Mouse (Mus musculus): Measurements from ENCODE around the gene Mlh3. TPM values are rescaled to one million over a fixed set of nuclear protein-coding genes. Genes with fewer than 3 reads are reported as not detected.

The Mlh3 gene
- polyA plus RNA-seq, 1 experiment from 2014 or later = 6.7 TPM

- H3K4me3 ChIP-seq (ENCODE audit: low read depth, low read length) = no peak overlapping the region
- H3K9ac ChIP-seq (ENCODE audit: low read depth, low read length) = no peak overlapping the region
- H3K9me3 ChIP-seq (replicated peaks; ENCODE audit: control insufficient read depth, low read length) = no peaks in the 10 kb centered on the region
- 0 out of 2 replicates have a peak, but pooled peaks cover 5% of the 10 kb centered on the region for H3K4me1 ChIP-seq (ENCODE audit: control insufficient read depth, insufficient read depth, low read length)
- WGBS (ENCODE audit: insufficient replicate concordance) = 71% methylated on average over 5 of the region's 5 CpGs
- H3K4me2 ChIP-seq = no peak overlapping the region
- H3K27me3 ChIP-seq (ENCODE audit: control insufficient read depth, insufficient read depth, low read length) = no peaks in the 10 kb centered on the region
- H3K27ac ChIP-seq (ENCODE audit: low read depth, low read length) = no peak overlapping the region
- no peak for ATAC-seq (replicated peaks; ENCODE audit: insufficient number of reproducible peaks, low FRiP score, low TSS enrichment)
- H3K36me3 ChIP-seq (ENCODE audit: control insufficient read depth, insufficient read depth, low read length) = no peaks in the 10 kb centered on the region
Measured at GRCm38 (mm10) chr12:85203699-85204098, 66.7 kb downstream of the Mlh3 start.

GRCm38 (mm10) chr12:85202191-85202590 is 68.2 kb downstream of the Mlh3 start:
- Histone ChIP-seq H3K36me3 (ENCODE audit: control insufficient read depth, insufficient read depth, low read length) (no peaks in the 10 kb centered on the region), H3K27me3 (ENCODE audit: control insufficient read depth, insufficient read depth, low read length) (no peaks in the 10 kb centered on the region), H3K4me2 (no peak overlapping the region), H3K9ac (ENCODE audit: low read depth, low read length) (no peak overlapping the region), H3K9me3 (replicated peaks; ENCODE audit: control insufficient read depth, low read length) (no peaks in the 10 kb centered on the region), H3K4me3 (ENCODE audit: low read depth, low read length) (no peak overlapping the region), H3K4me1 (ENCODE audit: control insufficient read depth, insufficient read depth, low read length) (0 out of 2 replicates have a peak, but pooled peaks cover 11% of the 10 kb centered on the region), H3K27ac (ENCODE audit: low read depth, low read length) (no peak overlapping the region)
- 70% methylated on average over 7 of the region's 7 CpGs for WGBS (ENCODE audit: insufficient replicate concordance)
- ATAC-seq (replicated peaks; ENCODE audit: insufficient number of reproducible peaks, low FRiP score, low TSS enrichment) = no peak

GRCm38 (mm10) chr12:85201830-85202147 is 68.6 kb downstream of the Mlh3 start:
- no peaks in the 10 kb centered on the region for H3K9me3 ChIP-seq (replicated peaks; ENCODE audit: control insufficient read depth, low read length)
- 75% methylated on average over 2 of the region's 2 CpGs for WGBS (ENCODE audit: insufficient replicate concordance)
- H3K4me3 ChIP-seq (ENCODE audit: low read depth, low read length) = no peak overlapping the region
- H3K4me1 ChIP-seq (ENCODE audit: control insufficient read depth, insufficient read depth, low read length) = 0 out of 2 replicates have a peak, but pooled peaks cover 11% of the 10 kb centered on the region
- H3K36me3 ChIP-seq (ENCODE audit: control insufficient read depth, insufficient read depth, low read length) = no peaks in the 10 kb centered on the region
- no peak for ATAC-seq (replicated peaks; ENCODE audit: insufficient number of reproducible peaks, low FRiP score, low TSS enrichment)
- H3K27me3 ChIP-seq (ENCODE audit: control insufficient read depth, insufficient read depth, low read length) = no peaks in the 10 kb centered on the region
- no peak overlapping the region for H3K27ac ChIP-seq (ENCODE audit: low read depth, low read length)
- H3K9ac ChIP-seq (ENCODE audit: low read depth, low read length) = no peak overlapping the region
- H3K4me2 ChIP-seq = no peak overlapping the region

- Histone ChIP-seq H3K4me2 (no peak overlapping the region), H3K4me1 (ENCODE audit: control insufficient read depth, insufficient read depth, low read length) (0 out of 2 replicates have a peak, but pooled peaks cover 11% of the 10 kb centered on the region), H3K4me3 (ENCODE audit: low read depth, low read length) (no peak overlapping the region), H3K27ac (ENCODE audit: low read depth, low read length) (no peak overlapping the region), H3K9me3 (replicated peaks; ENCODE audit: control insufficient read depth, low read length) (no peaks in the 10 kb centered on the region), H3K36me3 (ENCODE audit: control insufficient read depth, insufficient read depth, low read length) (no peaks in the 10 kb centered on the region), H3K27me3 (ENCODE audit: control insufficient read depth, insufficient read depth, low read length) (no peaks in the 10 kb centered on the region), H3K9ac (ENCODE audit: low read depth, low read length) (no peak overlapping the region)
- 34% methylated on average over 24 of the region's 24 CpGs for WGBS (ENCODE audit: insufficient replicate concordance)
- no peak for ATAC-seq (replicated peaks; ENCODE audit: insufficient number of reproducible peaks, low FRiP score, low TSS enrichment)
Measured at GRCm38 (mm10) chr12:85200929-85201829, 69.2 kb downstream of the Mlh3 start.

- no peak overlapping the region for H3K9ac ChIP-seq (ENCODE audit: low read depth, low read length)
Measured at GRCm38 (mm10) chr12:85199954-85200353, 70.4 kb downstream of the Mlh3 start.

GRCm38 (mm10) chr12:85197936-85198335 is 72.5 kb downstream of the Mlh3 start:
- Histone ChIP-seq H3K9ac (ENCODE audit: low read depth, low read length) (0 out of 2 replicates have a peak overlapping the region, but pooled peaks have one; percentile 0), H3K4me2 (no peak overlapping the region)

More at GRCm38 (mm10) chr12:85199954-85200353, 70.4 kb downstream of the Mlh3 start:
- Histone ChIP-seq H3K4me3 (ENCODE audit: low read depth, low read length) (no peak overlapping the region), H3K36me3 (ENCODE audit: control insufficient read depth, insufficient read depth, low read length) (no peaks in the 10 kb centered on the region), H3K27ac (ENCODE audit: low read depth, low read length) (no peak overlapping the region), H3K9me3 (replicated peaks; ENCODE audit: control insufficient read depth, low read length) (no peaks in the 10 kb centered on the region), H3K4me2 (no peak overlapping the region), H3K4me1 (ENCODE audit: control insufficient read depth, insufficient read depth, low read length) (peaks cover 11% of the 10 kb centered on the region; the same call in 1 of the 2 replicates), H3K27me3 (ENCODE audit: control insufficient read depth, insufficient read depth, low read length) (no peaks in the 10 kb centered on the region)
- WGBS (ENCODE audit: insufficient replicate concordance) = 74% methylated on average over 1 of the region's 1 CpGs
- ATAC-seq (replicated peaks; ENCODE audit: insufficient number of reproducible peaks, low FRiP score, low TSS enrichment) = no peak

GRCm38 (mm10) chr12:85197371-85197770 is 73.0 kb downstream of the Mlh3 start:
- H3K4me2 ChIP-seq = no peak overlapping the region
- 70% methylated on average over 7 of the region's 7 CpGs for WGBS (ENCODE audit: insufficient replicate concordance)
- H3K9me3 ChIP-seq (replicated peaks; ENCODE audit: control insufficient read depth, low read length) = no peaks in the 10 kb centered on the region
- no peak overlapping the region for H3K9ac ChIP-seq (ENCODE audit: low read depth, low read length)
- H3K4me1 ChIP-seq (ENCODE audit: control insufficient read depth, insufficient read depth, low read length) = peaks cover 24% of the 10 kb centered on the region
- H3K27ac ChIP-seq (ENCODE audit: low read depth, low read length) = no peak overlapping the region
- no peak overlapping the region for H3K4me3 ChIP-seq (ENCODE audit: low read depth, low read length)
- peaks cover 2% of the 10 kb centered on the region; the same call in 1 of the 2 replicates for H3K27me3 ChIP-seq (ENCODE audit: control insufficient read depth, insufficient read depth, low read length)
- no peak for ATAC-seq (replicated peaks; ENCODE audit: insufficient number of reproducible peaks, low FRiP score, low TSS enrichment)
- H3K36me3 ChIP-seq (ENCODE audit: control insufficient read depth, insufficient read depth, low read length) = no peaks in the 10 kb centered on the region

More at GRCm38 (mm10) chr12:85197936-85198335, 72.5 kb downstream of the Mlh3 start:
- 30% methylated on average over 8 of the region's 8 CpGs for WGBS (ENCODE audit: insufficient replicate concordance)
- no peak for ATAC-seq (replicated peaks; ENCODE audit: insufficient number of reproducible peaks, low FRiP score, low TSS enrichment)
- Histone ChIP-seq H3K27me3 (ENCODE audit: control insufficient read depth, insufficient read depth, low read length) (peaks cover 2% of the 10 kb centered on the region; the same call in 1 of the 2 replicates), H3K27ac (ENCODE audit: low read depth, low read length) (no peak overlapping the region), H3K9me3 (replicated peaks; ENCODE audit: control insufficient read depth, low read length) (no peaks in the 10 kb centered on the region), H3K4me1 (ENCODE audit: control insufficient read depth, insufficient read depth, low read length) (peaks cover 20% of the 10 kb centered on the region), H3K36me3 (ENCODE audit: control insufficient read depth, insufficient read depth, low read length) (no peaks in the 10 kb centered on the region), H3K4me3 (ENCODE audit: low read depth, low read length) (no peak overlapping the region)

GRCm38 (mm10) chr12:85196191-85196590 is 74.2 kb downstream of the Mlh3 start:
- Histone ChIP-seq H3K9ac (ENCODE audit: low read depth, low read length) (no peak overlapping the region), H3K4me1 (ENCODE audit: control insufficient read depth, insufficient read depth, low read length) (peaks cover 23% of the 10 kb centered on the region), H3K27ac (ENCODE audit: low read depth, low read length) (no peak overlapping the region), H3K4me2 (no peak overlapping the region), H3K36me3 (ENCODE audit: control insufficient read depth, insufficient read depth, low read length) (no peaks in the 10 kb centered on the region), H3K27me3 (ENCODE audit: control insufficient read depth, insufficient read depth, low read length) (peaks cover 2% of the 10 kb centered on the region; the same call in 1 of the 2 replicates), H3K9me3 (replicated peaks; ENCODE audit: control insufficient read depth, low read length) (no peaks in the 10 kb centered on the region), H3K4me3 (ENCODE audit: low read depth, low read length) (no peak overlapping the region)
- 71% methylated on average over 10 of the region's 10 CpGs for WGBS (ENCODE audit: insufficient replicate concordance)
- no peak for ATAC-seq (replicated peaks; ENCODE audit: insufficient number of reproducible peaks, low FRiP score, low TSS enrichment)
